Mouse (Mus musculus) cerebellum, adult 11 months (tissue): ENCODE measurements at regions not wholly inside any gene's neighbourhood (a gene's known extent, or its start where the extent isn't known, plus 50 kb on each side); places are given as distances from the start of the nearest gene placed in this dataset.
A peak's percentile ranks its signal among the peaks of the same experiment; 100 is the strongest.

Experiments
- DNase-seq: peaks from one replicate; pipeline ENCODE4 v3.0.0; 2022

GRCm38 (mm10) chr10:120612351-120612750 lies 136.1 kb upstream of the Hmga2 start:
- no peak for DNase-seq

- DNase-seq: no peak
Observed at GRCm38 (mm10) chr10:120610076-120610475, 133.8 kb upstream of the Hmga2 start.

- no peak for DNase-seq
Observed at GRCm38 (mm10) chr10:120604506-120604905, 128.2 kb upstream of the Hmga2 start.

GRCm38 (mm10) chr10:120603167-120603566 lies 126.9 kb upstream of the Hmga2 start:
- no peak for DNase-seq

GRCm38 (mm10) chr10:120600735-120601134 lies 124.5 kb upstream of the Hmga2 start:
- DNase-seq: no peak

- DNase-seq: no peak
Observed at GRCm38 (mm10) chr10:120599551-120599950, 123.3 kb upstream of the Hmga2 start.

- DNase-seq: no peak
Observed at GRCm38 (mm10) chr10:120597320-120597887, 121.1 kb upstream of the Hmga2 start.

- no peak for DNase-seq
Observed at GRCm38 (mm10) chr10:120595145-120595544, 118.9 kb upstream of the Hmga2 start.

- no peak for DNase-seq
Observed at GRCm38 (mm10) chr10:120593876-120594275, 117.6 kb upstream of the Hmga2 start.

- no peak for DNase-seq
Observed at GRCm38 (mm10) chr10:120589659-120590058, 113.4 kb upstream of the Hmga2 start.

GRCm38 (mm10) chr10:120587854-120588633 lies 111.8 kb upstream of the Hmga2 start:
- no peak for DNase-seq

GRCm38 (mm10) chr10:120587179-120587578 lies 110.9 kb upstream of the Hmga2 start:
- DNase-seq: peak; percentile 19

- no peak for DNase-seq
Observed at GRCm38 (mm10) chr10:120582497-120582896, 106.2 kb upstream of the Hmga2 start.

GRCm38 (mm10) chr10:120581547-120581946 lies 105.3 kb upstream of the Hmga2 start:
- no peak for DNase-seq

- DNase-seq: no peak
Observed at GRCm38 (mm10) chr10:120576886-120577285, 100.6 kb upstream of the Hmga2 start.

- no peak for DNase-seq
Observed at GRCm38 (mm10) chr10:120576148-120576547, 99.9 kb upstream of the Hmga2 start.

GRCm38 (mm10) chr10:120571340-120571739 lies 95.1 kb upstream of the Hmga2 start:
- no peak for DNase-seq

- DNase-seq: no peak
Observed at GRCm38 (mm10) chr10:120565992-120566391, 89.7 kb upstream of the Hmga2 start.

- no peak for DNase-seq
Observed at GRCm38 (mm10) chr10:120564859-120565258, 88.6 kb upstream of the Hmga2 start.

- no peak for DNase-seq
Observed at GRCm38 (mm10) chr10:120563926-120564325, 87.7 kb upstream of the Hmga2 start.

- DNase-seq: no peak
Observed at GRCm38 (mm10) chr10:120561821-120562220, 85.6 kb upstream of the Hmga2 start.

GRCm38 (mm10) chr10:120557850-120558447 lies 81.7 kb upstream of the Hmga2 start:
- no peak for DNase-seq

GRCm38 (mm10) chr10:120556116-120556515 lies 79.8 kb upstream of the Hmga2 start:
- no peak for DNase-seq

- no peak for DNase-seq
Observed at GRCm38 (mm10) chr10:120553097-120553453, 76.8 kb upstream of the Hmga2 start.
